Mouse (Mus musculus): ENCODE results near the gene Naa80.
A peak's percentile ranks its signal among the peaks of the same experiment; 100 is the strongest.

DNA sequence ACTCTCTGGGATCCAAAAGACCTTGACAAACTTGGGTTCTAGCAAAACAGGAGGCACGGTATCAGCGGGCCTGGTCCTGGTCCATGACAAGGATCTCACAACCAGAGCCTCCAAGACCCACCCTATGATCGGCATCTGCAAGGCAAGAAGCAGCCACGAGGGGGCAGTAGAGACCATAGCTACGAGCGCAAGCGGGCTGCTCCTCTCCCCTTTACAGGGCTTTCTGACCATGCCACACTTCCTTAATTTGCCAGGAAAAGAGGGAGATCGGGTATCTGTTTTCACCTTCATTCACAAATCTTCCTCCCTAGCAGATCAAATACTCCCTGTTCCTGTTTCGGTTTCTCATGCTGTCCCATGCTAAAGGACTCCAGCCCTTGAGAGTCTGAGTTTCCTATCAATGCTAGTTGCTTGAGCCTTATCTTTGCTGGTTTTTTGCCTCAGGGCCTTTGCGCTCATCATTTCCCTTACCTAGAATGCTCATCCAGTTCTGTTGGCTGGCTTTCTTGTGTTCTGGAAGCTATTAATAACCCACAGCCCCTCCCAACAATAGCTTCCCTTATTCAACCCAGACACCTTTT, 23.5 kb downstream of the Naa80 start:
- peak; percentile 94 for TF ChIP-seq CTCF (conservative IDR thresholded peaks at IDR 0.05; ENCODE audit: low read length)
- no peak for TF ChIP-seq NANOG (IDR thresholded peaks at IDR 0.05; ENCODE audit: borderline replicate concordance, low read length)
- no peak for TF ChIP-seq POU5F1 (IDR thresholded peaks at IDR 0.05; ENCODE audit: borderline replicate concordance, low read length)
